Mouse (Mus musculus): ENCODE measurements around the gene Vsig10l. TPM values are rescaled to one million over a fixed set of nuclear protein-coding genes. Genes with fewer than 3 reads are reported as not detected.

Vsig10l gene
- total RNA-seq, 2 experiments from 2014 or later: 0.23 to 1.7 TPM

- ATAC-seq (replicated peaks; ENCODE audit: low FRiP score, poor library complexity, severe bottlenecking): no peak
These were observed 49.6 kb downstream of the Vsig10l start for GRCm38 (mm10) chr7:43512519-43512918.

- no peak for ATAC-seq (replicated peaks; ENCODE audit: low FRiP score, poor library complexity, severe bottlenecking)
These were observed 52.1 kb downstream of the Vsig10l start for GRCm38 (mm10) chr7:43515076-43515475.

GRCm38 (mm10) chr7:43518341-43518740 lies 55.4 kb downstream of the Vsig10l start:
- no peak for ATAC-seq (replicated peaks; ENCODE audit: low FRiP score, poor library complexity, severe bottlenecking)

Other genes with a start within 250 kb of the Vsig10l start
- 4.3 and 4.6 TPM in 2 replicates for gene Zfp715, start 149.9 kb upstream of the Vsig10l start, total RNA-seq (2015; ENCODE audit: low replicate concordance)
- gene Zfp715, start 149.9 kb upstream of the Vsig10l start, total RNA-seq (2017; ENCODE audit: low replicate concordance): 3.0 and 4.6 TPM in 2 replicates
- gene Siglecf, start 111.8 kb upstream of the Vsig10l start, total RNA-seq (2015; ENCODE audit: low replicate concordance): 6.3 and 10.5 TPM in 2 replicates
- 1.8 and 2.9 TPM in 2 replicates for gene Siglecf, start 111.8 kb upstream of the Vsig10l start, total RNA-seq (2017; ENCODE audit: low replicate concordance)
- gene Siglecg, start 54.9 kb upstream of the Vsig10l start, total RNA-seq (2015; ENCODE audit: low replicate concordance): 9.4 and 12.2 TPM in 2 replicates
- gene Siglecg, start 54.9 kb upstream of the Vsig10l start, total RNA-seq (2017; ENCODE audit: low replicate concordance): 4.2 and 7.0 TPM in 2 replicates
- not detected in 2 replicates for gene Lim2, start 35.5 kb upstream of the Vsig10l start, total RNA-seq (2015; ENCODE audit: low replicate concordance)
- gene Lim2, start 35.5 kb upstream of the Vsig10l start, total RNA-seq (2017; ENCODE audit: low replicate concordance): not detected in 2 replicates
- 114 and 122 TPM in 2 replicates for gene Nkg7, start 26.1 kb upstream of the Vsig10l start, total RNA-seq (2015; ENCODE audit: low replicate concordance)
- 9.2 and 24.6 TPM in 2 replicates for gene Nkg7, start 26.1 kb upstream of the Vsig10l start, total RNA-seq (2017; ENCODE audit: low replicate concordance)
- gene Cldnd2, start 22.4 kb upstream of the Vsig10l start, total RNA-seq (2015; ENCODE audit: low replicate concordance): not detected in 2 replicates
- not detected in 2 replicates for gene Cldnd2, start 22.4 kb upstream of the Vsig10l start, total RNA-seq (2017; ENCODE audit: low replicate concordance)
- gene Etfb, start 19.1 kb upstream of the Vsig10l start, total RNA-seq (2015; ENCODE audit: low replicate concordance): 46.5 and 102 TPM in 2 replicates
- gene Etfb, start 19.1 kb upstream of the Vsig10l start, total RNA-seq (2017; ENCODE audit: low replicate concordance): 70.3 and 109 TPM in 2 replicates
- gene Gm45233, start 19.0 kb upstream of the Vsig10l start, total RNA-seq (2015; ENCODE audit: low replicate concordance): not detected in 2 replicates
- 5.8 TPM in 1 of 2 replicates, not detected in the other for gene Gm45233, start 19.0 kb upstream of the Vsig10l start, total RNA-seq (2017; ENCODE audit: low replicate concordance)
- not detected in 2 replicates for gene Iglon5, start 26.9 kb downstream of the Vsig10l start, total RNA-seq (2015; ENCODE audit: low replicate concordance)
- not detected in 2 replicates for gene Iglon5, start 26.9 kb downstream of the Vsig10l start, total RNA-seq (2017; ENCODE audit: low replicate concordance)
- not detected in 2 replicates for gene 4931406B18Rik, start 42.8 kb downstream of the Vsig10l start, total RNA-seq (2015; ENCODE audit: low replicate concordance)
- not detected in 2 replicates for gene 4931406B18Rik, start 42.8 kb downstream of the Vsig10l start, total RNA-seq (2017; ENCODE audit: low replicate concordance)
- gene Cd33, start 81.3 kb downstream of the Vsig10l start, total RNA-seq (2015; ENCODE audit: low replicate concordance): 11.9 and 18.9 TPM in 2 replicates
- 2.8 and 5.1 TPM in 2 replicates for gene Cd33, start 81.3 kb downstream of the Vsig10l start, total RNA-seq (2017; ENCODE audit: low replicate concordance)
- not detected in 2 replicates for gene Zfp658, start 99.1 kb downstream of the Vsig10l start, total RNA-seq (2015; ENCODE audit: low replicate concordance)
- gene Zfp658, start 99.1 kb downstream of the Vsig10l start, total RNA-seq (2017; ENCODE audit: low replicate concordance): 0.51 and 0.91 TPM in 2 replicates
- gene Zfp719, start 116.5 kb downstream of the Vsig10l start, total RNA-seq (2015; ENCODE audit: low replicate concordance): 0.84 and 2.9 TPM in 2 replicates
- 0.15 and 5.5 TPM in 2 replicates for gene Zfp719, start 116.5 kb downstream of the Vsig10l start, total RNA-seq (2017; ENCODE audit: low replicate concordance)
- not detected in 2 replicates for gene Zfp819, start 144.0 kb downstream of the Vsig10l start, total RNA-seq (2015; ENCODE audit: low replicate concordance)
- not detected in 2 replicates for gene Zfp819, start 144.0 kb downstream of the Vsig10l start, total RNA-seq (2017; ENCODE audit: low replicate concordance)
- not detected in 2 replicates for gene Ceacam18, start 171.6 kb downstream of the Vsig10l start, total RNA-seq (2015; ENCODE audit: low replicate concordance)
- gene Ceacam18, start 171.6 kb downstream of the Vsig10l start, total RNA-seq (2017; ENCODE audit: low replicate concordance): not detected in 2 replicates
- gene Siglece, start 197.0 kb downstream of the Vsig10l start, total RNA-seq (2015; ENCODE audit: low replicate concordance): 5.8 and 7.1 TPM in 2 replicates
- gene Siglece, start 197.0 kb downstream of the Vsig10l start, total RNA-seq (2017; ENCODE audit: low replicate concordance): 3.9 and 8.8 TPM in 2 replicates
- gene Ctu1, start 208.9 kb downstream of the Vsig10l start, total RNA-seq (2015; ENCODE audit: low replicate concordance): 2.1 and 3.2 TPM in 2 replicates
- gene Ctu1, start 208.9 kb downstream of the Vsig10l start, total RNA-seq (2017; ENCODE audit: low replicate concordance): 0.51 TPM in 1 of 2 replicates, not detected in the other
- not detected in 2 replicates for gene Klk14, start 227.3 kb downstream of the Vsig10l start, total RNA-seq (2015; ENCODE audit: low replicate concordance)
- gene Klk14, start 227.3 kb downstream of the Vsig10l start, total RNA-seq (2017; ENCODE audit: low replicate concordance): not detected in 2 replicates
- not detected in 2 replicates for gene Klk13, start 249.4 kb downstream of the Vsig10l start, total RNA-seq (2015; ENCODE audit: low replicate concordance)
- not detected in 2 replicates for gene Klk13, start 249.4 kb downstream of the Vsig10l start, total RNA-seq (2017; ENCODE audit: low replicate concordance)

Data from erythroid progenitor cell, adult 5-6 weeks (primary cell).